Mouse (Mus musculus) midbrain, postnatal 0 days (tissue): Measurements from ENCODE around the gene Rasgef1b. TPM values are rescaled to one million over a fixed set of nuclear protein-coding genes. Genes with fewer than 3 reads are reported as not detected.

Experiments used
- ATAC-seq: fragments of 200-750 bp; cut with Nextera tagmentation; 2 replicates; pipeline ENCODE4 v1.8.0; 2017; ENCODE audit warnings: moderate number of reproducible peaks, mild to moderate bottlenecking, moderate TSS enrichment, moderate library complexity; ENCODE audit not compliant: low FRiP score
- DNase-seq: peaks from one replicate; pipeline ENCODE4 v3.0.0-alpha.2; 2015; ENCODE audit warnings: low spot score
- H3K27ac ChIP-seq: fragments of 300-500 bp; sonication (generic); 2 replicates; pipeline ENCODE4 v1.5.1; 2014; ENCODE audit warnings: low read depth, mild to moderate bottlenecking, low read length, mixed read lengths
- H3K27me3 ChIP-seq: fragments of 300-500 bp; sonication (generic); 2 replicates; pipeline ENCODE4 v1.6.1; 2014; ENCODE audit warnings: low read length, control low read depth, mixed read lengths; ENCODE audit not compliant: insufficient read depth
- H3K36me3 ChIP-seq: fragments of 300-500 bp; sonication (generic); 2 replicates; pipeline ENCODE4 v1.6.1; 2014; ENCODE audit warnings: low read length, control low read depth, mixed read lengths; ENCODE audit not compliant: insufficient read depth
- H3K4me1 ChIP-seq: fragments of 300-500 bp; sonication (generic); 2 replicates; pipeline ENCODE4 v1.6.1; 2014; ENCODE audit warnings: mild to moderate bottlenecking, control low read depth, antibody characterized with exemption, low read length, mixed read lengths; ENCODE audit not compliant: insufficient read depth
- H3K4me2 ChIP-seq: fragments of 300-500 bp; sonication (generic); 2 replicates; pipeline ENCODE4 v1.6.1; 2014; ENCODE audit warnings: low read depth, mild to moderate bottlenecking, low read length, mixed read lengths; ENCODE audit not compliant: poor library complexity, severe bottlenecking
- H3K4me3 ChIP-seq: fragments of 300-500 bp; sonication (generic); 2 replicates; pipeline ENCODE4 v1.5.1; 2014; ENCODE audit warnings: low read depth, mild to moderate bottlenecking, low read length, moderate library complexity
- H3K9ac ChIP-seq: fragments of 300-500 bp; sonication (generic); replicated peaks from 2 replicates; pipeline ENCODE4 v1.6.1; 2014; ENCODE audit warnings: mild to moderate bottlenecking, low read length, moderate library complexity, mixed read lengths; ENCODE audit not compliant: poor library complexity, severe bottlenecking
- H3K9me3 ChIP-seq: fragments of 300-500 bp; sonication (generic); 2 replicates; pipeline ENCODE4 v1.6.1; 2016; ENCODE audit warnings: low read length, control low read depth
- CTCF ChIP-seq: IDR thresholded peaks from 2 replicates; pipeline ENCODE4 v1.5.1; 2016; ENCODE audit warnings: antibody characterized with exemption, mild to moderate bottlenecking
- WGBS: fragments of 180-500 bp; shearing (Covaris S2); extraction: QIAGEN DNeasy Blood & Tissue Kit; methylation state at CpG from one replicate; pipeline ENCODE4 v1.1.7; 2014; 5-methylcytosine and 5-hydroxymethylcytosine counted together
- polyA plus RNA-seq: library from polyadenylated mRNA; unstranded; fragments of >200 nt; fragmentation: Nextera tagmentation; extraction: Ambion mirVana; gene quantifications from 2 replicates; pipeline ENCODE4 v1.2.1, GENCODE M21; 2015
- total RNA-seq: library from RNA; depleted of rRNA; stranded (reverse); fragments of >200 nt; gene quantifications from 2 replicates; pipeline ENCODE4 v1.2.3, GENCODE M21; 2014

Rasgef1b gene
- total and polyA plus RNA-seq, 2 experiments from 2014 or later, result 36.0 to 44.6 TPM

DNA sequence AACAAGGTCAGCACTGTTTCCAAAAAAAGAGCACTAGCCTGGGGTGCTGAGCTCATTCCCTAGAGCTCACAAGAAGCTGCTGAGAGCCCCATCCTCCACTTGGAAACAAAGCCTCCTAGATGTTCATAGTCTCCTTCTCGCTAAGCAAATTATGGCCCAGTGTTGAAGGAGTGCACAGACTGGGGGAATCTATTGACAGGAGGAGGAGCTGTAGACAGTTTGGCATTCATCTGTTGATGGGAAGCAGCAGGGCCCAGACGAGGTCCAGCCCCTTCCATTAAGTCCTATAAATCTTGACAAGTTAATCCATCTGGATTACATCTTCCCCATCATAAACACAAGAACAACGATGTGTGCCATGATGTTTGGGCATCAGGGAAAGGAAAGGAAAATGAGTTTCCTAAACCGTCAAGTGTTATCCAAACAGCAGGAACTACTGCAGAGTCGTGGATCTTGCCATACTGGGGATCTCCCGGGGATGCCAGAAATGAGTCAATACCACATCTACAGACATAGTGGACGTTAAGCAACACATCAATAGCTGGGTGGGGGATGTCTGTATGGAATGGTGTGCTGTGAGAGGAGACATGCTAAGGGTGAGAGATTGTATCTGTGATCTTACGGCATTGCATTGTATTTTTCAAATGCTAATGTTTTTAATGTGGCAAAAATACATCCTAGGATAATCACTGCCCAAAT, 206.1 kb downstream of the Rasgef1b start:
- 0 out of 2 replicates have a peak overlapping the region, but pooled peaks have one; percentile 9 for H3K27ac ChIP-seq

DNA sequence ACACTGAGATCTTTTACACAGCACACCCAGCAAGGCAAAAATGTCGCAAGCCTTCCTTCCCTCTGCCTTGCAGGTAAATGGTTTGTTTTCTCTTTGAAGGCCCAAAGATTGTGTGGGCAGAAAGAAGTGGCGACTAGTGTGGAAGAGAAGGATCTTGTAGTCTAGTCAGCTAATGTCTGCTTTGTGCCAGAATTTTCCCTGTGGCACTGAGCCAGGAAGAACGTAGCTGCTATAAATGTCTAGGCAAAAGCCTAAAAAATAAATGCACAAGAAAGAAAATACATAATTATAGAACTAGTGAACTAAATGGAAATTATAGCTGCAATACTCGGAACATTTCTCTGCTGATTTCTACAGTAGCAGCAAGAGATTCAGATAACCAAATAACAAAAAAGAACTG, 207.5 kb downstream of the Rasgef1b start:
- Histone ChIP-seq H3K27ac (0 out of 2 replicates have a peak overlapping the region, but pooled peaks have one; percentile 13), H3K36me3 (no peaks in the 10 kb centered on the region)

More for the DNA sequence above, 206.1 kb downstream of the Rasgef1b start:
- Histone ChIP-seq H3K4me2 (no peak overlapping the region), H3K9me3 (no peaks in the 10 kb centered on the region), H3K9ac (no peak overlapping the region), H3K4me3 (no peak overlapping the region), H3K36me3 (no peaks in the 10 kb centered on the region), H3K27me3 (no peaks in the 10 kb centered on the region), H3K4me1 (peaks cover 16% of the 10 kb centered on the region; the same call in 1 of the 2 replicates)
- WGBS, result 37% methylated on average over 8 of the region's 8 CpGs
- no peak for TF ChIP-seq CTCF
- ATAC-seq (no peak), DNase-seq (no peak)

DNA sequence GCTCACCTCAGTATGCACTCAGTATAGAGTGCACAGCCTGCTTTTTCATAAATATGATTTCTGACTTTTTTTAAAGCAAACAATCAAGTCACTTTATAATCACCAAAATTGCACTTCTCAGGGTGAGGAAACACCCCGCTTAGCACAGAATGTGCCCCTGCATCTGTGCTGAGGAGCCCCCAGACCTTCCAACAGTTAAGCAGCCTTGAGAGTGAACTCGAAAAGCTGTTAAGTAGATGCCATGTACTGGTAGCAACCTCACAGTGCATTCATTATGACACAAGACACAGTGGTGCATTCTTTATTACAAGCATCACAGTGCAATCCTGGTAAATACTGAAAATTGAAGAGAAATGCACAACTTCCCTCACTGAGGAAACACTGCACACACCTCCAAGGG, 209.3 kb downstream of the Rasgef1b start:
- no peak for TF ChIP-seq CTCF
- H3K4me2 ChIP-seq, result no peak overlapping the region
- H3K27me3 ChIP-seq, result no peaks in the 10 kb centered on the region
- 76% methylated on average over 2 of the region's 2 CpGs for WGBS
- no peak overlapping the region for H3K27ac ChIP-seq
- H3K4me1 ChIP-seq, result peaks cover 16% of the 10 kb centered on the region; the same call in 1 of the 2 replicates
- H3K36me3 ChIP-seq, result no peaks in the 10 kb centered on the region
- no peaks in the 10 kb centered on the region for H3K9me3 ChIP-seq
- no peak for ATAC-seq
- no peak overlapping the region for H3K9ac ChIP-seq
- no peak for DNase-seq
- H3K4me3 ChIP-seq, result no peak overlapping the region

More for the DNA sequence above, 207.5 kb downstream of the Rasgef1b start:
- TF ChIP-seq CTCF, result no peak
- peaks cover 16% of the 10 kb centered on the region; the same call in 1 of the 2 replicates for H3K4me1 ChIP-seq
- H3K27me3 ChIP-seq, result no peaks in the 10 kb centered on the region
- DNase-seq (no peak), ATAC-seq (no peak)
- 44% methylated on average over 4 of the region's 4 CpGs for WGBS
- H3K9ac ChIP-seq, result no peak overlapping the region
- H3K4me3 ChIP-seq, result no peak overlapping the region
- H3K4me2 ChIP-seq, result no peak overlapping the region
- H3K9me3 ChIP-seq, result no peaks in the 10 kb centered on the region

- WGBS, result 43% methylated on average over 4 of the region's 4 CpGs
- H3K27ac ChIP-seq, result no peak overlapping the region
- no peaks in the 10 kb centered on the region for H3K27me3 ChIP-seq
- no peak overlapping the region for H3K4me3 ChIP-seq
- H3K36me3 ChIP-seq, result no peaks in the 10 kb centered on the region
- H3K4me1 ChIP-seq, result peaks cover 17% of the 10 kb centered on the region; the same call in 1 of the 2 replicates
- TF ChIP-seq CTCF, result no peak
- ATAC-seq (no peak), DNase-seq (no peak)
- no peak overlapping the region for H3K9ac ChIP-seq
- no peaks in the 10 kb centered on the region for H3K9me3 ChIP-seq
- no peak overlapping the region for H3K4me2 ChIP-seq
Measured at GRCm38 (mm10) chr5:99519023-99519422, 209.8 kb downstream of the Rasgef1b start.

- Histone ChIP-seq H3K9me3 (no peaks in the 10 kb centered on the region), H3K4me2 (no peak overlapping the region), H3K36me3 (no peaks in the 10 kb centered on the region), H3K27me3 (no peaks in the 10 kb centered on the region), H3K4me1 (peaks cover 10% of the 10 kb centered on the region; the same call in 1 of the 2 replicates), H3K9ac (no peak overlapping the region), H3K27ac (no peak overlapping the region), H3K4me3 (no peak overlapping the region)
- TF ChIP-seq CTCF, result no peak
- ATAC-seq (no peak), DNase-seq (no peak)
- WGBS, result 86% methylated on average over 5 of the region's 5 CpGs
Measured at GRCm38 (mm10) chr5:99516207-99516606, 212.7 kb downstream of the Rasgef1b start.

GRCm38 (mm10) chr5:99515764-99516163, 213.1 kb downstream of the Rasgef1b start:
- H3K27ac ChIP-seq, result no peak overlapping the region
- H3K9me3 ChIP-seq, result no peaks in the 10 kb centered on the region
- no peak overlapping the region for H3K4me3 ChIP-seq
- H3K4me2 ChIP-seq, result no peak overlapping the region
- H3K4me1 ChIP-seq, result peaks cover 10% of the 10 kb centered on the region; the same call in 1 of the 2 replicates
- no peak overlapping the region for H3K9ac ChIP-seq
- WGBS, result 85% methylated on average over 4 of the region's 4 CpGs
- no peak for TF ChIP-seq CTCF
- H3K27me3 ChIP-seq, result no peaks in the 10 kb centered on the region
- H3K36me3 ChIP-seq, result no peaks in the 10 kb centered on the region
- DNase-seq, result no peak
- ATAC-seq, result no peak
